Mouse (Mus musculus) stomach, embryonic 14.5 days (tissue): Measurements from ENCODE around the gene Fbxw8. TPM values are rescaled to one million over a fixed set of nuclear protein-coding genes. Genes with fewer than 3 reads are reported as not detected.

Experiments
- ATAC-seq: fragments of 200-750 bp; cut with Nextera tagmentation; 2 replicates; pipeline ENCODE4 v1.8.0; 2017; ENCODE audit warnings: low read depth, moderate TSS enrichment; ENCODE audit not compliant: insufficient number of reproducible peaks, insufficient read depth, low FRiP score
- H3K27ac ChIP-seq: fragments of 300-500 bp; sonication (generic); 2 replicates; pipeline ENCODE4 v1.5.1; 2014; ENCODE audit warnings: mild to moderate bottlenecking, low read length, moderate library complexity, mixed read lengths
- H3K27me3 ChIP-seq: fragments of 300-500 bp; sonication (generic); 2 replicates; pipeline ENCODE4 v1.6.1; 2014; ENCODE audit warnings: low read length, control low read depth, mixed read lengths; ENCODE audit not compliant: control insufficient read depth, insufficient read depth
- H3K36me3 ChIP-seq: fragments of 300-500 bp; sonication (generic); 2 replicates; pipeline ENCODE4 v1.6.1; 2014; ENCODE audit warnings: mild to moderate bottlenecking, control low read depth, low read length, moderate library complexity, mixed read lengths; ENCODE audit not compliant: control insufficient read depth, insufficient read depth
- H3K4me1 ChIP-seq: fragments of 300-500 bp; sonication (generic); 2 replicates; pipeline ENCODE4 v1.6.1; 2014; ENCODE audit warnings: low read length, control low read depth, mixed read lengths; ENCODE audit not compliant: control insufficient read depth, insufficient read depth
- H3K4me2 ChIP-seq: fragments of 300-500 bp; sonication (generic); replicated peaks from 2 replicates; pipeline ENCODE4 v1.6.1; 2014; ENCODE audit warnings: low read depth, low read length, control low read depth
- H3K4me3 ChIP-seq: fragments of 300-500 bp; sonication (generic); 2 replicates; pipeline ENCODE4 v1.5.1; 2014; ENCODE audit warnings: low read depth, low read length, control low read depth
- H3K9ac ChIP-seq: fragments of 300-500 bp; sonication (generic); replicated peaks from 2 replicates; pipeline ENCODE4 v1.6.1; 2014; ENCODE audit warnings: low read depth, mild to moderate bottlenecking, control low read depth, low read length, moderate library complexity, mixed read lengths
- H3K9me3 ChIP-seq: fragments of 300-500 bp; sonication (generic); 2 replicates; pipeline ENCODE4 v1.6.1; 2016; ENCODE audit warnings: low read depth, low read length, control low read depth; ENCODE audit not compliant: control insufficient read depth
- WGBS: fragments of 180-500 bp; shearing (Covaris S2); extraction: QIAGEN DNeasy Blood & Tissue Kit; methylation state at CpG from one replicate; pipeline ENCODE4 v1.1.7; 2014; 5-methylcytosine and 5-hydroxymethylcytosine counted together
- polyA plus RNA-seq: library from polyadenylated mRNA; unstranded; fragments of >200 nt; fragmentation: Nextera tagmentation; extraction: Ambion mirVana; gene quantifications from 2 replicates; pipeline ENCODE4 v1.2.1, GENCODE M21; 2014

Fbxw8 gene
- polyA plus RNA-seq, 1 experiment from 2014 or later: 22.5 TPM

- no peak overlapping the region for H3K27ac ChIP-seq
- no peak overlapping the region for H3K4me3 ChIP-seq
- no peaks in the 10 kb centered on the region for H3K36me3 ChIP-seq
- peaks cover 14% of the 10 kb centered on the region for H3K4me1 ChIP-seq
- WGBS: 66% methylated on average over 3 of the region's 3 CpGs
- H3K27me3 ChIP-seq: peaks cover 14% of the 10 kb centered on the region
- H3K9ac ChIP-seq: no peak overlapping the region
- ATAC-seq: no peak
- H3K4me2 ChIP-seq: no peak overlapping the region
- H3K9me3 ChIP-seq: no peaks in the 10 kb centered on the region
These were observed 132.2 kb downstream of the Fbxw8 start for GRCm38 (mm10) chr5:118023053-118023452.

- no peaks in the 10 kb centered on the region for H3K27me3 ChIP-seq
- WGBS: 52% methylated on average over 11 of the region's 11 CpGs
- H3K36me3 ChIP-seq: no peaks in the 10 kb centered on the region
- no peaks in the 10 kb centered on the region for H3K9me3 ChIP-seq
- no peak overlapping the region for H3K4me2 ChIP-seq
- ATAC-seq: no peak
- no peak overlapping the region for H3K4me3 ChIP-seq
- peaks cover 3% of the 10 kb centered on the region; the same call in 1 of the 2 replicates for H3K4me1 ChIP-seq
- no peak overlapping the region for H3K27ac ChIP-seq
- no peak overlapping the region for H3K9ac ChIP-seq
These were observed 135.4 kb downstream of the Fbxw8 start for GRCm38 (mm10) chr5:118019905-118020304.

GRCm38 (mm10) chr5:118017527-118017926 lies 137.7 kb downstream of the Fbxw8 start:
- H3K9me3 ChIP-seq: no peaks in the 10 kb centered on the region
- H3K36me3 ChIP-seq: no peaks in the 10 kb centered on the region
- no peak overlapping the region for H3K9ac ChIP-seq
- no peak for ATAC-seq
- H3K4me3 ChIP-seq: no peak overlapping the region
- no peaks in the 10 kb centered on the region for H3K27me3 ChIP-seq
- H3K4me2 ChIP-seq: no peak overlapping the region
- 45% methylated on average over 5 of the region's 5 CpGs for WGBS
- no peak overlapping the region for H3K27ac ChIP-seq
- H3K4me1 ChIP-seq: peaks cover 6% of the 10 kb centered on the region; the same call in 1 of the 2 replicates

GRCm38 (mm10) chr5:118015669-118016068 lies 139.6 kb downstream of the Fbxw8 start:
- 81% methylated on average over 2 of the region's 2 CpGs for WGBS
- H3K4me2 ChIP-seq: no peak overlapping the region
- peaks cover 6% of the 10 kb centered on the region; the same call in 1 of the 2 replicates for H3K4me1 ChIP-seq

GRCm38 (mm10) chr5:118015028-118015427 lies 140.2 kb downstream of the Fbxw8 start:
- no peak for ATAC-seq
- Histone ChIP-seq H3K27ac (no peak overlapping the region), H3K27me3 (no peaks in the 10 kb centered on the region), H3K4me3 (no peak overlapping the region), H3K36me3 (peaks cover 6% of the 10 kb centered on the region; the same call in 1 of the 2 replicates), H3K9ac (no peak overlapping the region), H3K4me1 (peaks cover 6% of the 10 kb centered on the region; the same call in 1 of the 2 replicates), H3K4me2 (no peak overlapping the region), H3K9me3 (no peaks in the 10 kb centered on the region)
- 20% methylated on average over 12 of the region's 12 CpGs for WGBS

More at GRCm38 (mm10) chr5:118015669-118016068, 139.6 kb downstream of the Fbxw8 start:
- Histone ChIP-seq H3K4me3 (no peak overlapping the region), H3K27ac (no peak overlapping the region), H3K9ac (no peak overlapping the region), H3K36me3 (peaks cover 6% of the 10 kb centered on the region; the same call in 1 of the 2 replicates), H3K9me3 (no peaks in the 10 kb centered on the region), H3K27me3 (no peaks in the 10 kb centered on the region)
- ATAC-seq: no peak

Other genes starting within 250 kb of the Fbxw8 start
- gene Fbxo21, start 178.7 kb downstream of the Fbxw8 start, polyA plus RNA-seq: 69.3 and 71.7 TPM in 2 replicates
- 15.1 and 18.1 TPM in 2 replicates for gene Tesc, start 127.7 kb downstream of the Fbxw8 start, polyA plus RNA-seq
- 0.72 and 0.81 TPM in 2 replicates for gene Hrk, start 9.2 kb upstream of the Fbxw8 start, polyA plus RNA-seq
- 2.6 and 3.9 TPM in 2 replicates for gene Rnft2, start 89.7 kb upstream of the Fbxw8 start, polyA plus RNA-seq
- gene 2410131K14Rik, start 89.8 kb upstream of the Fbxw8 start, polyA plus RNA-seq: 7.8 and 9.2 TPM in 2 replicates